ENCODE assay signal across 8 mouse cellular contexts in the genomic region with DNA sequence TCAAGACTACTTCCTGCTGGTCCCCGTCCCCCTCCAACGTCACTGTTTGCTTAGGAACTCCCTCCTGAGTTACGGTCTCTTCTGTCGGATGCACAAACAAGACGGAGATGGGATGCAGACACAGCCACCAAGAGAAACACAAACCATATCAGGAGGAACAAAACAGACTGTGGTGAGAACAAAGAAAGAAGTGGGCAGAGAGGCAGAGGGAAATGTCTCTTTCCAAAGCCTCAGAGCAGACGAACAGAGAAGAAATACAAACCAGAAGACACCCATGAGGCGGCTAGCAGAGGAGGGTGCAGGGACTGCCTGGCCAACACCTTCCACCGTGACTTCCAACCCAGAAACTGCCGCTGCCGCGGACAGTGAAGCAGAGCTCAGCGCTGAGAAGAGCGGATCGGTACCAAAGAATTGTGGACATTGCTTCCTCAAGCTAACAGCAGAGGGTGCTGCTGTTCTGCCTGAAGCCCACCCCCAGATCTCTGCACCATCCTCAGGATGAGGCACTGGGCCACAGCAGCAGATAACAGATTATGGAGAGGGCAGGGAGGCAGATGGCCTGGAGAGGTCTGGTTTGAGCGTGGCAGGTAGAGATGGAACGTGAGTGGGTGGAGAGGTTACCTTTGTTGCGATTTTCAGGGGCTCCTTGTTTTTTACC. TPM values are rescaled to one million over a fixed set of nuclear protein-coding genes. Genes with fewer than 3 reads are reported as not detected.
A peak's percentile ranks its signal among the peaks of the same experiment; 100 is the strongest.
DNase-seq lines count a peak whose midpoint lies in the region; ATAC-seq lines count a peak whose summit lies in the region.

No protein-coding gene starts in this region.

- peak overlapping the region; percentile 44 for H3K4me3 ChIP-seq in forebrain, embryonic 13.5 days
- no peak overlapping the region for H3K4me3 ChIP-seq in liver, embryonic 15.5 days (replicated peaks)
- peak overlapping the region; percentile 46 for H3K4me3 ChIP-seq in neural tube, embryonic 15.5 days (replicated peaks)

- DNase-seq in Muller cell, postnatal 12 days (ENCODE audit: inconsistent ontology term), result peak; percentile 62
- DNase-seq in cerebellum, adult 11-12 months, result peak; percentile 77
- DNase-seq in heart, postnatal 14 days, result peak; percentile 64 to 75
- peak; percentile 80 for DNase-seq in layer of hippocampus, adult 11-12 months (ENCODE audit: low spot score)
- DNase-seq in urinary bladder, postnatal 36 days (ENCODE audit: low spot score in 2 of 2), result peak; percentile 49 to 54

- H3K27me3 ChIP-seq in forebrain, embryonic 13.5 days, result no peaks in the 10 kb centered on the region
- no peaks in the 10 kb centered on the region for H3K27me3 ChIP-seq in liver, embryonic 15.5 days
- no peaks in the 10 kb centered on the region for H3K27me3 ChIP-seq in neural tube, embryonic 15.5 days (replicated peaks)

- peak overlapping the region; percentile 80 for H3K9ac ChIP-seq in forebrain, embryonic 13.5 days
- H3K9ac ChIP-seq in liver, embryonic 15.5 days, result no peak overlapping the region
- peak overlapping the region; percentile 66 for H3K9ac ChIP-seq in neural tube, embryonic 15.5 days (replicated peaks)

- intact Hi-C loops in heart, postnatal 14 days (cut with DNase I), result loop anchor here (1.0 to 5.0 kb wide), 4 partner anchors 65 to 371 kb away; partner anchors contain the start of gene Atp2b4

- no peaks in the 10 kb centered on the region for H3K9me3 ChIP-seq in forebrain, embryonic 13.5 days (replicated peaks)
- H3K9me3 ChIP-seq in liver, embryonic 15.5 days (replicated peaks), result no peaks in the 10 kb centered on the region
- H3K9me3 ChIP-seq in neural tube, embryonic 15.5 days (replicated peaks), result no peaks in the 10 kb centered on the region

- ATAC-seq in forebrain, embryonic 13.5 days, result peak; percentile 96
- ATAC-seq in liver, embryonic 15.5 days (ENCODE audit: insufficient read depth), result peak; percentile 51
- ATAC-seq in neural tube, embryonic 15.5 days (ENCODE audit: low FRiP score), result peak; percentile 94

- peak overlapping the region; percentile 58 for H3K4me2 ChIP-seq in forebrain, embryonic 13.5 days
- no peak overlapping the region for H3K4me2 ChIP-seq in liver, embryonic 15.5 days
- peak overlapping the region; percentile 57 for H3K4me2 ChIP-seq in neural tube, embryonic 15.5 days

- no peak overlapping the region for H3K27ac ChIP-seq in forebrain, embryonic 13.5 days
- H3K27ac ChIP-seq in liver, embryonic 15.5 days (replicated peaks), result no peak overlapping the region
- H3K27ac ChIP-seq in neural tube, embryonic 15.5 days (replicated peaks), result peak overlapping the region; percentile 62

- peaks cover 14% of the 10 kb centered on the region for H3K4me1 ChIP-seq in forebrain, embryonic 13.5 days
- peaks cover 17% of the 10 kb centered on the region for H3K4me1 ChIP-seq in liver, embryonic 15.5 days (replicated peaks)
- peaks cover 23% of the 10 kb centered on the region for H3K4me1 ChIP-seq in neural tube, embryonic 15.5 days

- WGBS in forebrain, embryonic 13.5 days, result 16% methylated on average over 17 of the region's 17 CpGs
- WGBS in liver, embryonic 15.5 days (ENCODE audit: insufficient replicate concordance), result 45% methylated on average over 17 of the region's 17 CpGs
- 8% methylated on average over 17 of the region's 17 CpGs for WGBS in neural tube, embryonic 15.5 days

- H3K36me3 ChIP-seq in forebrain, embryonic 13.5 days (ENCODE audit: poor library complexity, severe bottlenecking), result peaks cover 6% of the 10 kb centered on the region
- H3K36me3 ChIP-seq in liver, embryonic 15.5 days (replicated peaks), result peaks cover 98% of the 10 kb centered on the region
- H3K36me3 ChIP-seq in neural tube, embryonic 15.5 days, result peaks cover 10% of the 10 kb centered on the region; the same call in 1 of the 2 replicates

RNA-seq across cellular contexts. Expression of gene Lax1, which starts 46.2 kb away (rescaled TPM):
- not detected in 2 replicates for polyA plus RNA-seq in forebrain, embryonic 13.5 days (2015; fragmentation: Nextera tagmentation; extraction: Ambion mirVana)
- under 1 TPM; 0.19 to 0.51 TPM for total RNA-seq in heart, postnatal 14 days (2021)
- 0.58 and 0.70 TPM in 2 replicates for polyA plus RNA-seq in liver, embryonic 15.5 days (2015; fragmentation: Nextera tagmentation; extraction: Ambion mirVana)
- 0.26 and 2.5 TPM in 2 replicates for polyA plus RNA-seq in neural tube, embryonic 15.5 days (2015; fragmentation: Nextera tagmentation; extraction: Ambion mirVana)
